In genomic region chr19:50961910-50962309, GRCm38 (mm10) we compare ENCODE assay signal across 16 mouse cellular contexts.
A peak's percentile ranks its signal among the peaks of the same experiment; 100 is the strongest.
DNase-seq lines count a peak whose midpoint lies in the region; ATAC-seq and TF ChIP-seq lines count a peak whose summit lies in the region.
"Had no signal": no experiment of that assay in that cellular context is flagged by ENCODE, and none has a peak within 500 bp of the region (broad histone marks: within the 10 kb centered on the region; RNA-seq: fewer than 3 reads in every experiment).

No protein-coding gene starts in this region.

- no peak overlapping the region for H3K4me3 ChIP-seq in heart, embryonic 10.5 days
- no peak overlapping the region for H3K4me3 ChIP-seq in myocyte
- H3K4me3 ChIP-seq: embryonic facial prominence, embryonic 15.5 days; hindbrain, embryonic 10.5 days had no signal

- H3ac ChIP-seq in myocyte (ENCODE audit: control insufficient read depth, insufficient read length) = no peak overlapping the region

- no peaks in the 10 kb centered on the region for H3K9me3 ChIP-seq in heart, embryonic 10.5 days
- H3K9me3 ChIP-seq: embryonic facial prominence, embryonic 15.5 days; G1E; hindbrain, embryonic 10.5 days had no signal

- TF ChIP-seq POLR2A in myocyte (IDR thresholded peaks at IDR 0.05; ENCODE audit: insufficient read length, low read depth) = no peak

- no peaks in the 10 kb centered on the region for H3K79me2 ChIP-seq in myocyte (ENCODE audit: control insufficient read depth, insufficient read depth)

- WGBS in heart, embryonic 10.5 days = 34% methylated on average over 8 of the region's 8 CpGs

- no peak overlapping the region for H3K27ac ChIP-seq in heart, embryonic 10.5 days
- H3K27ac ChIP-seq: embryonic facial prominence, embryonic 15.5 days; hindbrain, embryonic 10.5 days; liver, embryonic 14.5 days had no signal

- no peaks in the 10 kb centered on the region for H3K27me3 ChIP-seq in heart, embryonic 10.5 days (ENCODE audit: insufficient read depth, poor library complexity, severe bottlenecking)
- no peaks in the 10 kb centered on the region for H3K27me3 ChIP-seq in myocyte (ENCODE audit: control insufficient read depth, insufficient read depth, insufficient read length)
- H3K27me3 ChIP-seq: embryonic facial prominence, embryonic 15.5 days had no signal

- no peaks in the 10 kb centered on the region for H3K36me3 ChIP-seq in heart, embryonic 10.5 days
- no peaks in the 10 kb centered on the region for H3K36me3 ChIP-seq in myocyte (ENCODE audit: control insufficient read depth, insufficient read depth)
- H3K36me3 ChIP-seq: embryonic facial prominence, embryonic 15.5 days; G1E; hindbrain, embryonic 10.5 days had no signal

- no peak for ATAC-seq in CD4-positive, CD25-positive, alpha-beta regulatory T cell, adult 4 months
- ATAC-seq: forebrain, embryonic 16.5 days had no signal

- DNase-seq in heart, adult 9 months (ENCODE audit: low spot score in 2 of 2) = peak; percentile 1 to 8
- DNase-seq in heart, embryonic 10.5 days (ENCODE audit: low spot score) = no peak
- peak; percentile 0 for DNase-seq in lung, postnatal 36 days
- no peak for DNase-seq in lung, postnatal 10 days
- peak; percentile 52 to 74 for DNase-seq in kidney, adult 8-10 months
- no peak for DNase-seq in T-cell, adult 2 months (ENCODE audit: low spot score)
- DNase-seq: adrenal gland, postnatal 36 days; cerebellum, adult 11 months; gastrocnemius, postnatal 25 days had no signal

- H3K4me2 ChIP-seq in myocyte (ENCODE audit: low read depth) = no peak overlapping the region
- H3K4me2 ChIP-seq: embryonic facial prominence, embryonic 15.5 days had no signal

- H3K4me1 ChIP-seq in heart, embryonic 10.5 days = no peaks in the 10 kb centered on the region
- H3K4me1 ChIP-seq: embryonic facial prominence, embryonic 15.5 days; hindbrain, embryonic 10.5 days had no signal

TF ChIP-seq in myocyte, 11 proteins besides CTCF, POLR2A, EP300 and RAD21:
- TF ChIP-seq CEBPB (IDR thresholded peaks at IDR 0.05; ENCODE audit: insufficient read depth, poor library complexity, severe bottlenecking) (peak; percentile 71; the same call in 1 of the 2 replicates), MAX (IDR thresholded peaks at IDR 0.05; ENCODE audit: low read depth) (no peak), USF1 (IDR thresholded peaks at IDR 0.05; ENCODE audit: low read depth) (no peak), E2F4 (IDR thresholded peaks at IDR 0.05; ENCODE audit: insufficient read depth) (no peak), MYOD1 (IDR thresholded peaks at IDR 0.05; ENCODE audit: control insufficient read depth in 1 of 3, insufficient read length in 2 of 3, low read depth in 2 of 3) (no peak)
TF ChIP-seq in myocyte: peak in this region for 1.

Comparison
In these comparisons a context has a peak if more than half of its experiments do, and no peak if none do; other contexts are left out.
1. DNase-seq: peak in heart, adult 9 months (2 of 2), lung, postnatal 36 days (single experiment) and kidney, adult 8-10 months (2 of 2); none in heart, embryonic 10.5 days (single experiment), lung, postnatal 10 days (single experiment) and T-cell, adult 2 months (single experiment).